Comparison of ENCODE assay signal across 16 mouse cellular contexts in the genomic region with DNA sequence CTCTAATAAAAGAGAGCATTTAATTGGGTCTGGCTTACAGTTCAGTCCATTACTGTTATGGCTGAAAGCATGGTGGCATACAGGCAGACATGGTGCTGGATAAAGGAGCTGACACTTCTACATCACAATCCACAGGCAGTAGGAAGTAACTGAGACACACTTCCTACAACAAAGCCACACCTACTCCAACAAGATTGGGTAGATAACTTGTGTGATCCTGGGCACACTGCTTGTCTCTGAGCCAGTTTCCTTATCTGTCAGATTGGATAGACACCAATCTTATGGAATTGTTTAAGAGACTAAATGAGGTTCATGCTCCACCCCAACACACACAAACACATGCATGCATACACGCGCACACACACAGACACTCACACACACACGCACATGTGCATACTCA.
"Had no signal": no experiment of that assay in that cellular context is flagged by ENCODE, and none has a peak within 500 bp of the region (broad histone marks: within the 10 kb centered on the region; RNA-seq: fewer than 3 reads in every experiment).

No protein-coding gene starts in this region.

- DNase-seq: gastrocnemius, adult 2 months; gastrocnemius, postnatal 10 days; gastrocnemius, postnatal 25 days; heart, adult 18-20 months; heart, postnatal 10 days; kidney, adult 11 months; kidney, adult 2 months; kidney, adult 9 months; kidney, postnatal 14 days; kidney, postnatal 36 days; layer of hippocampus, adult 9-11 months; layer of hippocampus, postnatal 36 days; left cerebral cortex, postnatal 4 days had no signal

- ATAC-seq: hindbrain, postnatal 0 days; intestine, embryonic 16.5 days; liver, embryonic 12.5 days had no signal
